Mouse (Mus musculus): ENCODE data around the gene E130208F15Rik. TPM values are rescaled to one million over a fixed set of nuclear protein-coding genes. Genes with fewer than 3 reads are reported as not detected.

Gene E130208F15Rik
- total RNA-seq, 1 experiment from 2014 or later, result 6.6 TPM

DNA sequence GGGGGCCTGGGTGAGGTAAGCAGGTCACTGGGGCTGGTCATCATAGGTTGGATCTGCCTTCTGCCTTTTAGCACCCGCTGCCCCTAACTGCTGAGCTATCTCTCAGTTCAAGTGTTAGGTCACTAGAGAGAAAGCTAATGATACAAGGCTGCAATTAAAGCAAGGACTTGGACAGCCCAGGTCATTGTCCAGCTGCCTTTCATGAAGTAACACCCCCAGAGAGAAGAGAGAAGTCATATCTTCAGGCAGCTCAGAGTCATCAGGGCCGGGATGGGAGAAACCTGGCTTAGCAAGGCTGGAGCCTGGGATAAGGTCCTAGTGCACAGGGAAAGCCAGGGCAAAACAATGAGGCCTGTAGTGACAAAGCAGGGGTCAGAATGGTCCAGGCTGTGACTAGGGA is 45.9 kb downstream of the E130208F15Rik start:
- no peak for ATAC-seq (ENCODE audit: extremely low read depth, insufficient number of reproducible peaks, low FRiP score, poor library complexity, severe bottlenecking)

Other genes starting within 250 kb of the E130208F15Rik start
- 9.6 and 12.9 TPM in 2 replicates for gene Zfp82, start 248.8 kb upstream of the E130208F15Rik start, total RNA-seq (2017)
- not detected in 2 replicates for gene Gm26920, start 231.3 kb upstream of the E130208F15Rik start, total RNA-seq (2017)
- 4.9 and 5.8 TPM in 2 replicates for gene Zfp566, start 231.2 kb upstream of the E130208F15Rik start, total RNA-seq (2017)
- gene Zfp260, start 227.0 kb upstream of the E130208F15Rik start, total RNA-seq (2017), result 42.7 and 44.6 TPM in 2 replicates
- gene Zfp382, start 199.8 kb upstream of the E130208F15Rik start, total RNA-seq (2017), result 10.6 and 14.1 TPM in 2 replicates
- gene Zfp146, start 152.0 kb upstream of the E130208F15Rik start, total RNA-seq (2017), result 44.2 and 46.8 TPM in 2 replicates
- gene Cox7a1, start 137.6 kb upstream of the E130208F15Rik start, total RNA-seq (2017), result not detected in 2 replicates
- gene Capns1, start 122.9 kb upstream of the E130208F15Rik start, total RNA-seq (2017), result 137 and 168 TPM in 2 replicates
- gene Polr2i, start 89.8 kb upstream of the E130208F15Rik start, total RNA-seq (2017), result 26.0 and 30.3 TPM in 2 replicates
- gene Tbcb, start 89.5 kb upstream of the E130208F15Rik start, total RNA-seq (2017), result 16.5 and 21.6 TPM in 2 replicates
- not detected in 2 replicates for gene Ovol3, start 86.0 kb upstream of the E130208F15Rik start, total RNA-seq (2017)
- 0.98 TPM in 1 of 2 replicates, not detected in the other for gene Thap8, start 41.6 kb upstream of the E130208F15Rik start, total RNA-seq (2017)
- gene Wdr62, start 41.3 kb upstream of the E130208F15Rik start, total RNA-seq (2017), result 1.8 and 2.6 TPM in 2 replicates
- gene Clip3, start 30.0 kb upstream of the E130208F15Rik start, total RNA-seq (2017), result 1.3 TPM in 1 of 2 replicates, not detected in the other
- 35.1 and 37.2 TPM in 2 replicates for gene Alkbh6, start 13.0 kb upstream of the E130208F15Rik start, total RNA-seq (2017)
- gene Syne4, start 6.9 kb upstream of the E130208F15Rik start, total RNA-seq (2017), result 0.74 and 4.0 TPM in 2 replicates
- gene Sdhaf1, start 2.2 kb downstream of the E130208F15Rik start, total RNA-seq (2017), result 8.8 and 10.8 TPM in 2 replicates
- not detected in 2 replicates for gene Lrfn3, start 41.0 kb downstream of the E130208F15Rik start, total RNA-seq (2017)
- gene Tyrobp, start 92.0 kb downstream of the E130208F15Rik start, total RNA-seq (2017), result 1,375 and 1,494 TPM in 2 replicates
- gene Hcst, start 98.1 kb downstream of the E130208F15Rik start, total RNA-seq (2017), result 44.4 and 46.6 TPM in 2 replicates
- gene Nfkbid, start 100.0 kb downstream of the E130208F15Rik start, total RNA-seq (2017), result 34.3 and 46.9 TPM in 2 replicates
- 0.98 TPM in 1 of 2 replicates, not detected in the other for gene Aplp1, start 123.8 kb downstream of the E130208F15Rik start, total RNA-seq (2017)
- gene Kirrel2, start 135.9 kb downstream of the E130208F15Rik start, total RNA-seq (2017), result not detected in 2 replicates
- not detected in 2 replicates for gene Nphs1, start 136.6 kb downstream of the E130208F15Rik start, total RNA-seq (2017)
- not detected in 2 replicates for gene Prodh2, start 171.9 kb downstream of the E130208F15Rik start, total RNA-seq (2017)
- gene Arhgap33, start 213.3 kb downstream of the E130208F15Rik start, total RNA-seq (2017), result 0.70 and 7.5 TPM in 2 replicates
- gene Hspb6, start 230.4 kb downstream of the E130208F15Rik start, total RNA-seq (2017), result 3.7 and 5.3 TPM in 2 replicates
- gene Proser3, start 230.6 kb downstream of the E130208F15Rik start, total RNA-seq (2017), result 6.8 and 7.8 TPM in 2 replicates
- 22.0 and 41.4 TPM in 2 replicates for gene Lin37, start 238.1 kb downstream of the E130208F15Rik start, total RNA-seq (2017)
- 67.3 and 69.4 TPM in 2 replicates for gene U2af1l4, start 241.6 kb downstream of the E130208F15Rik start, total RNA-seq (2017)
- 20.0 and 20.3 TPM in 2 replicates for gene Gm49396, start 241.6 kb downstream of the E130208F15Rik start, total RNA-seq (2017)
- gene Psenen, start 241.9 kb downstream of the E130208F15Rik start, total RNA-seq (2017), result 166 and 194 TPM in 2 replicates
- gene Igflr1, start 243.7 kb downstream of the E130208F15Rik start, total RNA-seq (2017), result not detected in 2 replicates

Measured in neutrophil, adult 5-6 weeks (primary cell).